Mouse (Mus musculus): ENCODE measurements at regions not wholly inside any gene's neighbourhood (a gene's known extent, or its start where the extent isn't known, plus 50 kb on each side); places are given as distances from the start of the nearest gene placed in this dataset.

GRCm38 (mm10) chr4:110119874-110120273 is 142.0 kb downstream of the Dmrta2 start:
- in situ Hi-C loops (cut with MboI; ENCODE audit: low pct_ligation_motif_present, low pct_unique_long_range_greater_than_20kb, low sequenced_read_pairs) (no loop called here), dilution Hi-C loops (cut with MboI; ENCODE audit: extremely low pct_ligation_motif_present, extremely low pct_unique_long_range_greater_than_20kb, low sequenced_read_pairs) (no loop called here)
- TF ChIP-seq POLR2A (IDR thresholded peaks at IDR 0.05; ENCODE audit: low read depth, low read length) (no peak), KAT2A (IDR thresholded peaks at IDR 0.05; ENCODE audit: insufficient replicate concordance, low read length) (no peak), GABPA (IDR thresholded peaks at IDR 0.05; ENCODE audit: insufficient replicate concordance, low read depth, low read length) (no peak), MXI1 (IDR thresholded peaks at IDR 0.05; ENCODE audit: low read depth, low read length) (no peak), PAX5 (IDR thresholded peaks at IDR 0.05; ENCODE audit: low read length) (no peak), CTCF (conservative IDR thresholded peaks at IDR 0.05 in 1 of 2, IDR thresholded peaks at IDR 0.05 in 1 of 2; ENCODE audit: low read depth in 2 of 2, low read length in 2 of 2) (no peak), JUND (conservative IDR thresholded peaks at IDR 0.05; ENCODE audit: low read depth, low read length) (no peak), ELF1 (IDR thresholded peaks at IDR 0.05; ENCODE audit: low read depth, low read length) (no peak), POLR2AphosphoS2 (IDR thresholded peaks at IDR 0.05; ENCODE audit: low read depth, low read length) (no peak), ZC3H11A (IDR thresholded peaks at IDR 0.05; ENCODE audit: low read depth, low read length) (no peak), NRF1 (IDR thresholded peaks at IDR 0.05; ENCODE audit: low read depth, low read length) (no peak), RAD21 (IDR thresholded peaks at IDR 0.05; ENCODE audit: low read depth, low read length) (no peak), SMC3 (IDR thresholded peaks at IDR 0.05; ENCODE audit: low read depth, low read length) (no peak), ETS1 (conservative IDR thresholded peaks at IDR 0.05; ENCODE audit: low read depth, low read length) (no peak), CHD1 (IDR thresholded peaks at IDR 0.05; ENCODE audit: low read depth, low read length) (no peak), IRF4 (IDR thresholded peaks at IDR 0.05; ENCODE audit: low read depth, low read length) (no peak)
- Histone ChIP-seq H3K9me3 (replicated peaks; ENCODE audit: low read length) (no peaks in the 10 kb centered on the region), H3K79me2 (replicated peaks; ENCODE audit: control insufficient read depth, extremely low read depth, insufficient read depth, poor library complexity, severe bottlenecking) (no peaks in the 10 kb centered on the region), H3K27me3 (replicated peaks) (peaks cover 49% of the 10 kb centered on the region), H3K9ac (ENCODE audit: insufficient read depth, low read depth) (no peak overlapping the region), H3K36me3 (replicated peaks in 1 of 2; ENCODE audit: control insufficient read depth in 1 of 2, insufficient read depth in 1 of 2, low read length in 1 of 2) (no peaks in the 10 kb centered on the region), H3K4me3 (replicated peaks in 1 of 3; ENCODE audit: low read depth in 2 of 3, low read length in 2 of 3, poor library complexity in 1 of 3) (no peak overlapping the region), H3K4me1 (ENCODE audit: control insufficient read depth in 1 of 2, insufficient read depth in 2 of 2) (no peaks in the 10 kb centered on the region), H3K4me2 (ENCODE audit: insufficient read depth, low read depth, poor library complexity, severe bottlenecking) (no peak overlapping the region), H3K27ac (ENCODE audit: insufficient read depth, low read depth) (no peak overlapping the region)
- DNase-seq (ENCODE audit: extremely low read depth), result no peak

- no peaks in the 10 kb centered on the region for H3K4me1 ChIP-seq (ENCODE audit: control insufficient read depth in 1 of 2, insufficient read depth in 2 of 2)
- no peaks in the 10 kb centered on the region for H3K36me3 ChIP-seq (replicated peaks in 1 of 2; ENCODE audit: control insufficient read depth in 1 of 2, insufficient read depth in 1 of 2, low read length in 1 of 2)
- no peaks in the 10 kb centered on the region for H3K79me2 ChIP-seq (replicated peaks; ENCODE audit: control insufficient read depth, extremely low read depth, insufficient read depth, poor library complexity, severe bottlenecking)
- no peak for TF ChIP-seq TBP (conservative IDR thresholded peaks at IDR 0.05; ENCODE audit: low read depth, low read length)
- no peak for TF ChIP-seq NELFE (IDR thresholded peaks at IDR 0.05; ENCODE audit: low read depth, low read length)
- no peak for TF ChIP-seq MEF2A (IDR thresholded peaks at IDR 0.05; ENCODE audit: borderline replicate concordance, low read depth, low read length)
- TF ChIP-seq E2F4 (IDR thresholded peaks at IDR 0.05; ENCODE audit: insufficient replicate concordance, low read depth, low read length), result no peak
- no peak for TF ChIP-seq NRF1 (IDR thresholded peaks at IDR 0.05; ENCODE audit: low read depth, low read length)
- no peak for TF ChIP-seq ELF1 (IDR thresholded peaks at IDR 0.05; ENCODE audit: low read depth, low read length)
- no peak for TF ChIP-seq ZMIZ1 (IDR thresholded peaks at IDR 0.05; ENCODE audit: low read depth, low read length)
- no peak for TF ChIP-seq SIN3A (IDR thresholded peaks at IDR 0.05; ENCODE audit: low read length)
- TF ChIP-seq MAX (IDR thresholded peaks at IDR 0.05; ENCODE audit: low read length), result no peak
- no peak for TF ChIP-seq GABPA (IDR thresholded peaks at IDR 0.05; ENCODE audit: insufficient replicate concordance, low read depth, low read length)
- TF ChIP-seq KAT2A (IDR thresholded peaks at IDR 0.05; ENCODE audit: insufficient replicate concordance, low read length), result no peak
- TF ChIP-seq CHD1 (IDR thresholded peaks at IDR 0.05; ENCODE audit: low read depth, low read length), result no peak
- TF ChIP-seq MAFK (IDR thresholded peaks at IDR 0.05; ENCODE audit: insufficient replicate concordance, low read length), result no peak
- TF ChIP-seq MYC (IDR thresholded peaks at IDR 0.05; ENCODE audit: low read depth, low read length), result no peak
- TF ChIP-seq POLR2A (IDR thresholded peaks at IDR 0.05; ENCODE audit: low read depth, low read length), result no peak
- TF ChIP-seq ZNF384 (IDR thresholded peaks at IDR 0.05; ENCODE audit: low read depth, low read length), result no peak
- no peak for TF ChIP-seq USF1 (IDR thresholded peaks at IDR 0.05; ENCODE audit: low read depth, low read length)
- TF ChIP-seq RAD21 (IDR thresholded peaks at IDR 0.05; ENCODE audit: low read depth, low read length), result no peak
- no peak for TF ChIP-seq SMC3 (IDR thresholded peaks at IDR 0.05; ENCODE audit: low read depth, low read length)
- H3K9me3 ChIP-seq (replicated peaks; ENCODE audit: low read length), result no peaks in the 10 kb centered on the region
- no peak overlapping the region for H3K4me3 ChIP-seq (replicated peaks in 1 of 3; ENCODE audit: low read depth in 2 of 3, low read length in 2 of 3, poor library complexity in 1 of 3)
- no peak for DNase-seq (ENCODE audit: extremely low read depth)
- H3K27me3 ChIP-seq (replicated peaks), result peaks cover 52% of the 10 kb centered on the region
- in situ Hi-C loops (cut with MboI; ENCODE audit: low pct_ligation_motif_present, low pct_unique_long_range_greater_than_20kb, low sequenced_read_pairs), result no loop called here
- no peak overlapping the region for H3K4me2 ChIP-seq (ENCODE audit: insufficient read depth, low read depth, poor library complexity, severe bottlenecking)
- dilution Hi-C loops (cut with MboI; ENCODE audit: extremely low pct_ligation_motif_present, extremely low pct_unique_long_range_greater_than_20kb, low sequenced_read_pairs), result no loop called here
- no peak overlapping the region for H3K9ac ChIP-seq (ENCODE audit: insufficient read depth, low read depth)
- H3K27ac ChIP-seq (ENCODE audit: insufficient read depth, low read depth), result no peak overlapping the region
These were observed 142.9 kb downstream of the Dmrta2 start for GRCm38 (mm10) chr4:110120761-110121160.
